Mouse (Mus musculus) liver, postnatal 0 days (tissue): Measurements from ENCODE around the gene Jmjd7.

Source experiments
- CTCF ChIP-seq: sonication (generic); IDR thresholded peaks from 2 replicates; pipeline ENCODE4 v1.5.1; 2016; ENCODE audit warnings: antibody characterized with exemption, low read depth
- EP300 ChIP-seq: IDR thresholded peaks from 2 replicates; pipeline ENCODE4 v1.6.1; 2016; ENCODE audit warnings: antibody characterized with exemption, low read depth, mild to moderate bottlenecking

DNA sequence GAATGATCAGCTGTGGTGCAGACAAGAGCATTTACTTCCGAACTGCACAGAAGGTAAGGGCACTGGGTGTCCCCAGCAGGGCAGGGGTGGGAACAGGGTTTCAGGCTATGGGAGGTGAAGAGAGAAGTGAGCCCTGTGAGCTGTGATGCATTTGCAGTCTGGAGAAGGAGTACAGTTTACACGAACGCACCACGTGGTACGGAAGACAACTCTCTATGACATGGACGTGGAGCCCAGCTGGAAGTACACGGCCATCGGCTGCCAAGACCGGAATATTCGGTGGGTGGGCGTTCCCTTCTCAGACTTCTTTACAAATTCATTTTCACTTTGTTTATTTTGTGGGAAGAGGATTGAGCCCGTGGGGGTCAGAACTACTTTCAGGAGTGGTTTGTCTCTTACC, 9.7 kb upstream of the Jmjd7 start:
- no peak for TF ChIP-seq CTCF
- no peak for TF ChIP-seq EP300
